Mouse (Mus musculus): Measurements from ENCODE around the gene Dnase2a. TPM values are rescaled to one million over a fixed set of nuclear protein-coding genes. Genes with fewer than 3 reads are reported as not detected.

Gene Dnase2a
- 5.6 TPM for polyA plus RNA-seq (2017; shearing (Covaris generic))

DNA sequence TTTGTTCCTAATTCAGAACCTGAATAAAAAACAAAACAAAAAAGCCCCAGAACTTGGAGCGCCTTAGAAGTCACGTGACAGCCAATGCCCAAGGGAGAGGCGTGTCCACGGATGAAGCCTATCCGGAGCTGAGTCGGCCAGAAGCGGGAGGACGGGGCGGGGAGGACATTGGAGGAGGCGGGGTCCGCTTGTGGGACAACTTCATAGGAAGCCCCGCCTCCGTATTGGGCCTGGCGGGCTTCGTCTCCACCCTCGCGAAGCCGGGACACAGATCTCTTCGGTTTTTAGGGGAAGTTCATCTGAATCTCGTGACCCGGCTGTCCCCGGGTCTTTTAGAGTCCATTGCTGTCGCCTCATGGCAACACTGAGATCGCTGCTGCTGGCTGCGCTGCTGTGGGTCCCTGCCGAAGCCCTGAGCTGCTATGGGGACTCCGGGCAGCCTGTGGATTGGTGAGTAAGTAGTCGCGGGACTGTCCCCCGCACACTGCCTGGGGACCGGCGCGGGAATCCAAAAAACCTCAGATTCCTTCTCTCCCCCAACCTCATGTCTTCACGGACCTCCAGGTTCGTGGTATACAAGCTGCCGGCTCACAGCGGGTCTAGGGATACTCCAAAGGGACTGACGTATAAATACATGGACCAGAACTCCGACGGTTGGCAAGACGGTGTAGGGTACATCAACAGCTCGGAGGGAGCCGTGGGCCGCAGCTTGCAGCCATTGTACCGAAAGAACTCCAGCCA, at the start of gene Dnase2a:
Gene Dnase2a (plus strand): TSS at position 140 of the 741 bp plus-strand sequence.

DNA sequence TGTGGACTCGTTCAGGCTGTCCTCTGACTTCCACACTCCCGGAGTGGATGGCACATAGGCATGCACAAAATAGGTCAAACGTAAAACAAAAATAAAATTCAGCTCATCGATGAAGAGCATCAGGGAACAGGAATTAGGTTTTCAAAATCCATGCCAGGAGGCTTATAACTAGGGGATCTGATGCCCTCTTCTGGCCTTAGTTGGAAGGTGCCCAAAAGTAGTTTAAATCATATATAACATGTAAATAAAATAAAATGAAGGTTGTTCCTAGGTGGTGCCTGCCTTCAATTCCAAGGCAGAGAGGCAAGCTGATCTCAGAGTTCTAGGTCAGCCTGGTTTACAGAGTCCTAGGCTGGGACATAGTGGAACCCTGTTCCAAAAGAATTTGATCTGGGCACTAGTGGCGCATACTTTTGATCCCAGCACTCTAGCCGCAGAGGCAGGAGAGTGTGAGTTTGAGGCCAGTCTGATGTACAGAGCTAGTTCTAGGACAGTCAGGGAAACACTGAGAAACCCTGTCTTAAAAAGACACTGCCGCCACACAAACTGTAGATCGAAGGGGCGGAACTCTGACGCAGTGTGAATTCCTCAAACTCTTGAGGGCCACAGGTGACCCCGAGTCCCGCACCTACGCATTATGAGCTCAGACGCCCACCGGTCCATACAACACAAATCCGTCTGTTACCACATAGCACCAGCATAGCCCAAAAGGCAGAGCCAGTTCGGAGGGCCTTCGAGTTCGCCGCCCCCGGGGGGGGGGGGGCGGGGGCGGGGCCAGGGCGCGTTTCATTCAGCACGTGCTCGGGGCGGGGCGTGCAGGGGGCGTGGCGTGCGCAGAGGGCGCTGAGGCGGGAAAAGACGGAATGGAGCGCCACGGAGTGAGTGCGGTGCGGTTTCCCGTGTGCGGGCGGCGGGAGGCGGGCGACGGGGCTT, 36.7 kb upstream of the Dnase2a start, which contains the start of gene Syce2:
Gene Syce2 (plus strand): TSS at position 736 of the 933 bp plus-strand sequence.

DNA sequence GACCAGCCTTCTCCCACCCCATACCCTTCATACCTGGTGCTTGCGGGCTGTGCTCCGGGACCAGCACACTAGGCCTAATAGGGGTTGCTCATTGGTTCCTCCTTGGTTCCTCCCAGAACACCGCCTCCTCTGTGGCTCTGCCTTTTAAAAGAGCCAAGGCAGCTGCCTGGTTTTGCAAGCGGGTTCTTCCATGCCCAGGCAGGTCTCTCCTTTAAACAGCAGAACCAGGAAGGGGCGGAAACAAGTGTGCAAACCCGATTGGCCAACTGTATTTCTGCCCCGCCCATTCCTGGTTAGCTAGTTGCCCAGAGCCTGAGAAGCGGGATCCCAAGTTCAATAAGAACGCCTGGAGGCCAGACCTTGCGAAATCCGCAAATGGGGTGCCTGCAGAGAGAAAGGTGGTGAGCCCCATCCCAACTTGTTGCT, 14.6 kb upstream of the Dnase2a start, which contains the start of gene Gcdh:
Gene Gcdh (minus strand): TSS at position 213 of the 426 bp plus-strand sequence.

GRCm38 (mm10) chr8:84901752-84902151, 6.6 kb upstream of the Dnase2a start, which contains the start of gene Klf1:
Klf1 (plus strand) TSS chr8:84901928.

GRCm38 (mm10) chr8:84936962-84937546, 28.7 kb downstream of the Dnase2a start, which contains the start of gene Mast1:
Mast1 (minus strand) TSS chr8:84937359.

GRCm38 (mm10) chr8:84946528-84947240, 38.3 kb downstream of the Dnase2a start, which contains the start of gene Rtbdn:
Rtbdn (plus strand) TSS chr8:84946991.

DNA sequence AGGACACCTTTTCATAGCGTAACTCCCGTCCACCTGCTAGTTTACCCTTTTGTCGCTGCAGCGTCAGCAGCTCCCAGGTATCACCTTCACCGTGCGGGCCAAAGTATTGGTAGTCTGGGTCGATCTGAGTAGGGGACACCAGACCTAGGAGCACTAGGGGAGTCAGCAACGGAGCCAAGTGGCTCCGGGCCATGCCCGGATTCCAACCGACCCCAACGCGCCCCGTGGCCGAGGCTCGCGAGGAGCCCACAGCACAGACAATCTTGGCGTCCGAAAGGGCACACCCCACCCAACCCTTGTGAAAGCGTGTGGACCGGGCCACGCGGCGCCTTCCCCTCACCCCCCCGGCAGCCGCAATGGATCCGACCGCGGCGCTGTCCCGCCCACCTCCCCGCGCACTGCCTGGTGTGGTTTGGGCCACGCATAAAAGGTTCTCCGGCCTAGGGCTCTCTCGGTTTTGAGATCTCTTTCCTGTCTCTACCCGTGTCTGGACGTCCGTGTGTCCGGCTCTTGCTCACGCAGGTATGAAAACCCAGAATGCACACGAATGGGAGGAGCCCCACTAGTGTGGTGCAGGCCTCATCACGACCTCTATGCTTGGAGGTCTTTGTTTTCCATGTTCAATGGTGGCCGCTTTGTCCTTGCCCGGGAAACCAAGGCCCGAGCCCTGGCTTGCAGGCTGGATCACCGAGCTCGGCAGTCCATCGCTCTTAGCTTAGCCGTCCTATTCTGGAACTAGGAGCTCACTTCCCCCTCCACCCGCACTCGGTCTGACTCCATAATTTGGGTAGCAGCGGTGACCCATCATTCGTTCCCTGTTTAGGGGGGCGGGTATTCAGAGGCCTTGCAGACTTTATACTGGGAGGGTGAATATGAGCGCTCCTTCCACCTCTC, 61.1 kb downstream of the Dnase2a start, which contains the start of the genes Gm49661, Prdx2 and Rnaseh2a:
Gene Gm49661 (minus strand): TSS at position 193 of the 894 bp plus-strand sequence.
Gene Prdx2 (plus strand): TSS at position 347 of the 894 bp plus-strand sequence.
Gene Rnaseh2a (minus strand): TSS at position 527 of the 894 bp plus-strand sequence.

Other genes with a start within 250 kb of the Dnase2a start
- gene Ier2, start 245.7 kb upstream of the Dnase2a start, polyA plus RNA-seq (2017; shearing (Covaris generic)): 759 TPM
- gene Trmt1, start 222.3 kb upstream of the Dnase2a start, polyA plus RNA-seq (2017; shearing (Covaris generic)): 51.7 TPM
- 16.8 TPM for gene Nacc1, start 220.7 kb upstream of the Dnase2a start, polyA plus RNA-seq (2017; shearing (Covaris generic))
- not detected for gene Lyl1, start 207.1 kb upstream of the Dnase2a start, polyA plus RNA-seq (2017; shearing (Covaris generic))
- 8.6 TPM for gene G430095P16Rik, start 185.6 kb upstream of the Dnase2a start, polyA plus RNA-seq (2017; shearing (Covaris generic))
- gene Nfix, start 108.2 kb upstream of the Dnase2a start, polyA plus RNA-seq (2017; shearing (Covaris generic)): 12.2 TPM
- gene Dand5, start 85.7 kb upstream of the Dnase2a start, polyA plus RNA-seq (2017; shearing (Covaris generic)): 3.3 TPM
- gene Gadd45gip1, start 77.0 kb upstream of the Dnase2a start, polyA plus RNA-seq (2017; shearing (Covaris generic)): 19.6 TPM
- 113 TPM for gene Rad23a, start 67.9 kb upstream of the Dnase2a start, polyA plus RNA-seq (2017; shearing (Covaris generic))
- gene Calr, start 61.6 kb upstream of the Dnase2a start, polyA plus RNA-seq (2017; shearing (Covaris generic)): 547 TPM
- 59.5 TPM for gene Farsa, start 51.6 kb upstream of the Dnase2a start, polyA plus RNA-seq (2017; shearing (Covaris generic))
- gene Syce2, start 36.4 kb upstream of the Dnase2a start, polyA plus RNA-seq (2017; shearing (Covaris generic)): 5.3 TPM
- 22.4 TPM for gene Gcdh, start 14.6 kb upstream of the Dnase2a start, polyA plus RNA-seq (2017; shearing (Covaris generic))
- gene Klf1, start 6.6 kb upstream of the Dnase2a start, polyA plus RNA-seq (2017; shearing (Covaris generic)): 0.57 TPM
- gene Mast1, start 28.8 kb downstream of the Dnase2a start, polyA plus RNA-seq (2017; shearing (Covaris generic)): 0.24 TPM
- gene Rtbdn, start 38.4 kb downstream of the Dnase2a start, polyA plus RNA-seq (2017; shearing (Covaris generic)): not detected
- gene Gm49661, start 60.9 kb downstream of the Dnase2a start, polyA plus RNA-seq (2017; shearing (Covaris generic)): not detected
- gene Prdx2, start 61.0 kb downstream of the Dnase2a start, polyA plus RNA-seq (2017; shearing (Covaris generic)): 110 TPM
- gene Rnaseh2a, start 61.2 kb downstream of the Dnase2a start, polyA plus RNA-seq (2017; shearing (Covaris generic)): 59.4 TPM
- 7,373 TPM for gene Junb, start 70.2 kb downstream of the Dnase2a start, polyA plus RNA-seq (2017; shearing (Covaris generic))
- 17.9 TPM for gene Hook2, start 82.0 kb downstream of the Dnase2a start, polyA plus RNA-seq (2017; shearing (Covaris generic))
- gene Best2, start 106.0 kb downstream of the Dnase2a start, polyA plus RNA-seq (2017; shearing (Covaris generic)): not detected
- 29.1 TPM for gene Asna1, start 116.7 kb downstream of the Dnase2a start, polyA plus RNA-seq (2017; shearing (Covaris generic))
- gene Trir, start 118.3 kb downstream of the Dnase2a start, polyA plus RNA-seq (2017; shearing (Covaris generic)): 198 TPM
- gene Tnpo2, start 128.4 kb downstream of the Dnase2a start, polyA plus RNA-seq (2017; shearing (Covaris generic)): 25.2 TPM
- gene Fbxw9, start 151.5 kb downstream of the Dnase2a start, polyA plus RNA-seq (2017; shearing (Covaris generic)): 6.5 TPM
- not detected for gene Gm5741, start 159.4 kb downstream of the Dnase2a start, polyA plus RNA-seq (2017; shearing (Covaris generic))
- gene Dhps, start 163.2 kb downstream of the Dnase2a start, polyA plus RNA-seq (2017; shearing (Covaris generic)): 89.1 TPM
- 134 TPM for gene Wdr83os, start 172.2 kb downstream of the Dnase2a start, polyA plus RNA-seq (2017; shearing (Covaris generic))
- 18.9 TPM for gene Wdr83, start 172.7 kb downstream of the Dnase2a start, polyA plus RNA-seq (2017; shearing (Covaris generic))
- gene Man2b1, start 174.7 kb downstream of the Dnase2a start, polyA plus RNA-seq (2017; shearing (Covaris generic)): 93.4 TPM
- not detected for gene Zfp791, start 214.5 kb downstream of the Dnase2a start, polyA plus RNA-seq (2017; shearing (Covaris generic))
- not detected for gene Cks1brt, start 243.4 kb downstream of the Dnase2a start, polyA plus RNA-seq (2017; shearing (Covaris generic))